Mouse (Mus musculus) left cerebral cortex, postnatal 14 days (tissue): ENCODE measurements around the gene 4930412O13Rik. TPM values are rescaled to one million over a fixed set of nuclear protein-coding genes. Genes with fewer than 3 reads are reported as not detected.

Experiments
- DNase-seq, 2 experiments: peaks; one replicate each; pipeline ENCODE4 v3.0.0; 2021 to 2022; ENCODE audit warnings: low spot score in 2 of 2, mixed read lengths in 1 of 2
- intact Hi-C: fragments of 180-260 bp; cut with DNase I; formaldehyde crosslinking; loops from one replicate; pipeline ENCODE4 v1.15.1; 2025
- long read RNA-seq, 2 experiments: library from polyadenylated mRNA; stranded (forward); transcript quantifications; one replicate each; pipeline ENCODE4 v2.0.0; 2021
- total RNA-seq, 2 experiments: library from RNA; stranded (reverse); gene quantifications; 2 replicates each; pipeline ENCODE4 v1.2.3; 2021

The 4930412O13Rik gene
- total RNA-seq: not detected
- long read RNA-seq, experiment 1: 0 reads
- long read RNA-seq, experiment 2: 0 reads

- DNase-seq: no peak
- intact Hi-C loops: loop anchor here (10.0 kb wide), 1 partner anchor 1206 kb away; no protein-coding TSS in a partner anchor
These were observed at the start of gene 4930412O13Rik for GRCm38 (mm10) chr2:9881051-9881591. Gene 4930412O13Rik (plus strand): TSS chr2:9881252.

DNA sequence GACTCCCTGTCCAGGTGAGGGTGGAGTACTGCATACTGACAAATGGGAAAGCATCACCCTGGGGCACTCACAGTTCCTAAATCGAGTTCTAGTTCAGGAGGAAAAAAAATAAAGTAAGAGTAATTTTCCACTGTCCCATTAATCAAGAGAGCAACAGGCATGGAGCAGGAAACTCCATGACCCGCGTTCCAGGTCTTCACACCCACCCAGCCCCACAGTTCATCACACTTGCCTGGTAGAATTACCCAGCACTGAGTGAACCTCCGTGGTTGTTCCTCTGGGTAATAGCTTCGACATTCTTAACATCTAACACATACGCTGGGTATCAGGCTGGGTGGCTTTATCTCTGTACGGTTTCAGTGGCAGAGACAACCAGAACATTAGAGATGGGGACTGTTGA is 47.3 kb upstream of the 4930412O13Rik start:
- intact Hi-C loops: no loop called here

DNA sequence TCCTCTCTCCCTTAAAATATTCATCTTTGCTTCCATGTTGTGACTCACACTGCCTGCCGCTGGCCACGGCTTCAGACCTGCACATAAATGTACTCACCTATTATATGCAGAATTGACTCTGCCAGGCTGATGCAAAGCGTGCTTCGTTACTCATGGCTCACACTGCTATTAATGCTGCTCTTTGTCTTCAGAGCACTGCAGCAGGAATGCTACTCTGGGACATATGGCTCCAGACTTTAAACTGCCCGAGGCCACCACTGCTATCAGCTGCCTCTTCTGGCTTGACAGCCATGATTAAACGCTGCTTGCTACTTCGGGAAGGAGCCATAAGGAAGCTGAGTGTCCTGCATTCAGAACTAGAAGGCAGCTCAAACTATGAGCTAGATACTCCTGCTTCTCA is 45.9 kb upstream of the 4930412O13Rik start:
- no peak for DNase-seq
- intact Hi-C loops: no loop called here

More for the DNA sequence above, 47.3 kb upstream of the 4930412O13Rik start:
- DNase-seq: no peak

- intact Hi-C loops: no loop called here
- DNase-seq: no peak
These were observed 28.0 kb upstream of the 4930412O13Rik start for GRCm38 (mm10) chr2:9852851-9853576.

- intact Hi-C loops: no loop called here
- DNase-seq: no peak
These were observed 25.2 kb upstream of the 4930412O13Rik start for GRCm38 (mm10) chr2:9855861-9856260.

- intact Hi-C loops: no loop called here
- no peak for DNase-seq
These were observed 20.4 kb upstream of the 4930412O13Rik start for GRCm38 (mm10) chr2:9860698-9861097.

DNA sequence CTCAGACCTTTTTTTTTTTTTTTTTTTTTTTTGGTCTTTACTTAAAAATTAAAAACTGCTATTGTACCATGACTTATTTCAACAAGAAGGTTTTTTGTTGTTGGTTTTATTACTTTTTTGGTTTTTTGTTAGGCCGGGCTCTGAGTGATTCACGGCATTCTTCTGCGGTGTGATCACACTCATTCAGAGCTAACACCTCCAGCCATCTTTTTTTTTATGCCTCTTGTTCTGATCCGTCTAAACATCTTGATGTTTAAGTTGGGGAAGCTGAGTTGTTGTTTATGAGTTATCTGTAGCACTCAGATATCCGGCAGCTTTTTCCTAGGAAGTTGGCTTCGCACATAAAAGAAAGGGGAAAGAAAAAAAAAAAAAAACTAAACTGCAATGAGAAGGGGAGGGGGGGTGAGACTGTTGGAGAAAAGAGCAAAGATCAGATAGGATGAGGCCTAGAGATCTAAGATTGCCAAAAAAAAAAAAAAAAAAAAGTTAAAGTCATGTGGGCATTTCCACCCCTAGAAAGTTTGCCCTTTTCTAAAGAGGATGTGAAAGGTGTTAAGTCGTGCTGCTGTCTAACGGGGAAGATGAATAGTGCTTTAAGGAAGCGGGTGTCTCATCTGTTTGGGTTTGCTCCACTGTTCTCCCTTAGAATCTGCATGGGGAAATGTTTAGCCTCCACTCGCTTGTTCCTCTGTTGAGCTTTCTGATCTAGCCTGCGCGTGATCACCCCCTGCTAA is 13.8 kb upstream of the 4930412O13Rik start:
- intact Hi-C loops: no loop called here

GRCm38 (mm10) chr2:9871141-9871716 is 9.8 kb upstream of the 4930412O13Rik start:
- intact Hi-C loops: no loop called here
- DNase-seq: no peak

More for the DNA sequence above, 13.8 kb upstream of the 4930412O13Rik start:
- DNase-seq: no peak

DNA sequence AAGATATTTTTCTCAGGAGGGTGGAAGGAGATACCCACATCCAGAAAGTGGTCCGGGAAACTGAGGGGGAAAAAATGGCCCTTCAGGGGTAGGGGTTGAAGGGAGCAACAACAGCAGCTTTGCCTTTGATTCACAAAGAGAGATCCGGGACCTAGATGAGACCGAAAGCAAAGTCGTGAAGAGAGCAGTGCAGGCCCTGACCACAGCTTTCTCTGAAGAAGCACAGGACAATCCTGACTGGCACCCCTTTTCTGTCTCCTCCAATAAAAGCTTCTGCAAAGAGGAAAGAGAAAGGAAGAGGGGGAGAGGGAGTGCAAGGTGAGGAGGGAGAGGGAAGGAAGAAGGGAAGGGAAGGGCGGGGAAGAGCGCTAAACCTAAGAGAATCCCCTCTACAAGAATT is 9.3 kb upstream of the 4930412O13Rik start:
- intact Hi-C loops: no loop called here
- no peak for DNase-seq

GRCm38 (mm10) chr2:9872682-9873081 is 8.4 kb upstream of the 4930412O13Rik start:
- intact Hi-C loops: no loop called here
- no peak for DNase-seq

- no peak for DNase-seq
- intact Hi-C loops: no loop called here
These were observed 7.3 kb upstream of the 4930412O13Rik start for GRCm38 (mm10) chr2:9873757-9874156.

GRCm38 (mm10) chr2:9874467-9875219 is 6.4 kb upstream of the 4930412O13Rik start:
- no peak for DNase-seq
- intact Hi-C loops: loop anchor here (5.0 kb wide), 1 partner anchor 797 kb away; no protein-coding TSS in a partner anchor

- no peak for DNase-seq
- intact Hi-C loops: loop anchor here (5.0 kb wide), 1 partner anchor 798 kb away; no protein-coding TSS in a partner anchor
These were observed 5.8 kb upstream of the 4930412O13Rik start for GRCm38 (mm10) chr2:9875220-9875619.

GRCm38 (mm10) chr2:9875676-9876357 is 5.2 kb upstream of the 4930412O13Rik start:
- DNase-seq: no peak
- intact Hi-C loops: loop anchor here (5.0 kb wide), 1 partner anchor 799 kb away; no protein-coding TSS in a partner anchor

DNA sequence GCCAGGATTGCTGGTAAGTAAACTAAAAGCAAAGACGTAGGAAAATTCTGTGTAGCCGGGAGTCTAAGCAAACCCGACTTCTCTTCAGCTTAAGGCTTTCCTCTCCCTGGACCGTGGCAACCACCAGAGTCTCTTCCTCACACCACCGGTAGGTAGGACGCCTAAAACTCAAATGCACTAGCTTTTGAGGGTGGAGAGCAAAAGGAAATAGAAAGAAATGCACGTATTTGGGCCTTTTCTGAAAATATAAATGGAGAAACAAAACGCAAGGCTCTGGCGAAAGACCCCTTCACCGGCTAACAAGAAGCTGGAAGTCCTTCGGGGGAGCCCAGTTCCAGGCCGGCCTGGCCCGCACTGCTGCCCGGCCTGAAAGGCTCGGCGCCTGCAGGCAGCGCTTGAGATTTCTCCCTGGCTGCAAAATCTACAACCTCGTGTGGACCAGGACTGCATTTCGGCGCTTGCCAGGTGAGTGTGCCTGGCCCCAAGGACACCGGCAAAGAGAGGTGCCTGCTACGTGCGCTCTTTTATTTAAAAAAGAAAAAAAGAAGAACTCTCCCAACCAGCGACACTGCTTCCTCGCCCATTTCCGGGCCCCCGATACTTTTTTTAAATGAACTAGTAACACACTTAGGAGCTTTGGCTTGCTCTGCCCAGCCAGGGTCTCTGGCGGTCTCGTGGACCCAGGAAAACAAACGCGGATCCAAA is 4.3 kb upstream of the 4930412O13Rik start:
- no peak for DNase-seq
- intact Hi-C loops: loop anchor here (5.0 kb wide), 1 partner anchor 799 kb away; no protein-coding TSS in a partner anchor

DNA sequence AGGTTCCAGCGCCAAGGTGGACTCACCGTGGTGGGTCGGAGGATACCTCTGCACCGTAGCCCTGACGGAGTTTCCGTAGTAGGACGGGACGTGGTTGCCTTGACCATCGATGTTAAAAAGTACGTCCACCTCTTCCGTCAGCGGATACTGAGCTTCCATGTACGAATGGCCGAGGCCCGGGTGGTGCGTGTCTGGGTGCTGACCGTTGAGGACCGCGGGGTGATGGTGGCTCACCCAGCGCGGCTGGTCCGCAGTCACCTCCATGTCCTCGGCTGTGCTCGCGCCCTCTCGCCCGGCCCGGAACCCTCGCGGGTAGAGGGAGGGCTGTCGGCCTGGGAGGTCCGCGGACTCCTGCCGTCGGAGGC is 3.7 kb upstream of the 4930412O13Rik start:
- no peak for DNase-seq
- intact Hi-C loops: loop anchor here (5.0 kb wide), 1 partner anchor 800 kb away; no protein-coding TSS in a partner anchor

DNA sequence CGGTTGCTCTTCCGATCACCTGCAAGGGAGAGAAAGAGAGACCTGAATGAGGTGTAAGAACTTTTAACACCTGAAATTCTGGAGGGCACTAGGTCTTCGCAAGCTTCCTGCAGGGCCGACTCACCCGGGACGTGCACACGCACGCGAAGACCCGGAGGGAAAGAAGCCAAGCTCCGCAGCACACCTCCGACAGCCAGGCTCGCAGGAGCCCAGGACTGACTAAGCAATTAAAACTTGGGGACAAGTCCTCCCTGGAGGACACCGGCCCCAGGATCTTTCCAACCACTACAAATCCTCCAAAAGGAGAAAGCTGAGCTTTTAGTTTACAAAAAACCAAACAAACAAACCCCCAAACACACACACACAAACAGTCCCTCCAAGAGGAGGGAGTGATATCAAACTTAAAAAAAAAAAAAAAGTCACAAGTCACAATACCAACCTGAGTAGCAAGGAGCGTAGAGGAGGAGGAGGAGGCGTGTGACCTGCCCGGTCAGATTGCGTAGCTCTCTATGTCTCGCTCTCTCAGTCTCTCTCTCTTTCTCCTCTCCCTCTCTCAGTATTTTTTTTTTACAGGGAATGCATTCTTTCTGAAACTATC is 3.0 kb upstream of the 4930412O13Rik start:
- DNase-seq: no peak
- intact Hi-C loops: loop anchor here (5.0 kb wide), 1 partner anchor 801 kb away; no protein-coding TSS in a partner anchor
